Mouse (Mus musculus) CD8-positive naive resting alpha-beta T cell, adult 2 months (primary cell): ENCODE data around the gene Olfr591.
"Not testable (repeated sequence)": the region's sequence is repeated elsewhere in the genome, so short reads cannot be mapped to it uniquely, and the experiment has no call there.

Experiments
- DNase-seq, 2 experiments: peaks; one replicate each; pipeline ENCODE4 v3.0.0; 2022; ENCODE audit warnings: low read depth in 2 of 2, low spot score in 2 of 2

Gene Olfr591

DNA sequence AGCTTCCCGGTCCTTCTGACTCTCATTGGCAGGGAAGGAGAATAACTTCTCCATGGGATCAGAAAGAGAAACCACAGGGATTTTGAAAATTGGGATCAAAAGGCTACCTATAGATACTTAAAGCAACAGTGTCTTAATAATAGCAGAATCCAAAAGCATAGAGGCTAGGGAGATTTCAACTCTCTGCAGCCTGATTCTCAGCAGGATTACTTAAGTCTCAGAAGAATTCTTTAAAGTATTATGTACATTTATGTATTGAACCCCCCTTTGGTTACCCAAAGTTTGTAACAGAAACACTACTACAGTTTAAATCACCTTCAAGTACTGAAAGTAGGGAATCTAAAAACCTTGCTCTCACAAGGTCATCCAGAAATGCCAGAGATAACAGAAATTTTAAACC lies at the start of gene Olfr591:
Gene Olfr591, minus strand, starts transcription at position 101 of the 400 bp plus-strand sequence.
- DNase-seq: no peak

DNA sequence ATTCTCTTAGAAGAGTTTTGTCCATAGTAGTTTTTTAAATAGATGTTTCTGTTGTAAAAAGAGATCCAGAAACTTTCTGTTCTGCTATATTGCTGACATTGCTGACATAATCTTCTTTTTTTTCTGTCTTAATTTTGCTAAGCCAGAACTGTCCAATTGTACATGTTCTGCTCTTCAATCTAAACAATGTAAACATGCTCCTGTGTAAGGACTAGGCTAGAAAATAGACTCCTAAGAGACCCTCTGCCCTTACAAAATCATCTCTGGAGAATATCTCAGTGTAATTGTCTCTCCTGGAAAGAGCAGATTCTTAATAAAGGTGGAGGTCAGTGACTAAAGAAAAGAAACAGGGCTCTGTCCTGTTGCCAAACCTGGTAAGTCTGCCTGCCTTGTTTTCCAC lies 38.6 kb upstream of the Olfr591 start, which contains the start of gene Olfr594:
Gene Olfr594, plus strand, starts transcription at position 301 of the 400 bp plus-strand sequence.
- DNase-seq: no peak

DNA sequence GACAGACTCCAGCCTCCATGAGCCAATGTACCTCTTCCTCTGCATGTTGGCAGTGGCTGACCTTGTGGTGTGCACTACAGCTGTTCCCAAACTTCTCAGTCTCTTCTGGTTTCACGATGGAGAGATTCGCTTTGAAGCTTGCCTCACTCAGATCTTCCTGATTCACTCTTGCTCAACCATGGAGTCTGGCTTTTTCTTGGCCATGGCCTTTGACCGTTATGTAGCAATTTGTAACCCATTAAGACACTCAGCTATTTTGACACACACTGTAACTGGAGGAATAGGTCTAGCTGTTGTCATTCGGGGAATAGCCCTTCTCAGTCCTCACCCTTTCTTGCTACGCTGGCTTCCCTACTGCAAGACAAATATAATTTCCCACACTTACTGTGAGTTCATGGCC lies 33.9 kb upstream of the Olfr591 start:
- DNase-seq: not testable (repeated sequence)

DNA sequence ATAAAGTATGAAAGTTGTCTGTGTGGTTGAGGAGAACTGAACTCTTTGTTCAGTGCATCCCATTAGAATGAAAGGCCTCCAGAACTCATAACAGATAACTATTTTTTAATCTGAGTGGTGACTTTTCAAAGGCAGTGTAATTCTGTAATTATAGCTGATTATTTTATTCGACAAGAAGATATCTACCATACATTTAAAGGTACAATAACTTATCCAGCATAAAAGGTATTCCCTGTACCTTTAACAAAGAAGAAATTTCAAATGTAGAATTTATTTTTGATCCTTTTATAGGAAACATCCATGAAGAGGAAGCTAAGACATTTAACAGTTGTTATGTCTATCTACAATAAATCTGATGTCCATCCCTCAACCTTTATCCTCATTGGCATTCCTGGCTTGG lies 33.4 kb upstream of the Olfr591 start, which contains the start of gene Olfr593:
Gene Olfr593, plus strand, starts transcription at position 301 of the 400 bp plus-strand sequence.
- DNase-seq: no peak

- not testable (repeated sequence) for DNase-seq
These were observed 6.4 kb upstream of the Olfr591 start, which contains the start of gene Olfr592 for GRCm38 (mm10) chr7:103184503-103184902. TSS of gene Olfr592 (plus strand) at chr7:103184803.

DNA sequence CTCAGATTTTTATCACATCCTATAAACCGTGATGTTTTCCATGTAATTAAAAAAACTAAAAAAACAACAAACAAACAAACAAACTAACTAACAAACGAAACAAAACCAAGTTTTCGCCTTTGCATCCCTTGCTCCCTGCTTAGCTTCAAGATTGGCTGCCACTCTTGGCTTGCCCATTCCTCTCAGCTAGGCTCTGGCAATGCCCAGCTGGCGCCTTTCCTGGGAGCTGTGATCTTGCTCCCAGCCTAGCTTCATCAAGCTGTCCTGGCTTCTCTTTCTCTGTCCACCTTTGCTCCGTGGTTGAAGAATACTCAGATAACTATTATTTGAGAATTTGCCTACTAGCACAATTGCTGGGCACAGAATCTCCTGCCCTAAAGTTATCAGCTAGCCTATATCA lies 8.4 kb downstream of the Olfr591 start:
- no peak for DNase-seq

DNA sequence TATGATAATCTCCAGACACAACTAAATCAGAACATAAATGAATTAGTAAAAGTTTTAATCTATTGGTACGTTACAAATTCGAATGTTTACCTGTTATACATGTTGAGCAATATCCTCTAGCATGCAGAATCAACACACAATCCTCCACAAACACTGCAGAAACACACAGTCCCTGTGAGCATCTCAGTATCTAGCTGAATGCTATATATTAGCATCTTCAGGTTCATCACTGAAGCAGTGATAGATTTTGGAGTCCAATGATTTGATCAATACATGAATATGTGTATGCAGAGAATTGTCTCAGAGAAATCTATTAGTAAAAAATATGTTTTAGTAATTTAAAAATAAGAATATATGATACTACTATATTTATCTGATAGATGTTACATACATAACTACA lies 21.9 kb downstream of the Olfr591 start, which contains the start of gene Olfr589:
Gene Olfr589, minus strand, starts transcription at position 101 of the 400 bp plus-strand sequence.
- no peak for DNase-seq

- DNase-seq: no peak
These were observed 37.6 kb downstream of the Olfr591 start, which contains the start of gene Olfr588-ps1 for GRCm38 (mm10) chr7:103140579-103140978. TSS of gene Olfr588-ps1 (plus strand) at chr7:103140879.

DNA sequence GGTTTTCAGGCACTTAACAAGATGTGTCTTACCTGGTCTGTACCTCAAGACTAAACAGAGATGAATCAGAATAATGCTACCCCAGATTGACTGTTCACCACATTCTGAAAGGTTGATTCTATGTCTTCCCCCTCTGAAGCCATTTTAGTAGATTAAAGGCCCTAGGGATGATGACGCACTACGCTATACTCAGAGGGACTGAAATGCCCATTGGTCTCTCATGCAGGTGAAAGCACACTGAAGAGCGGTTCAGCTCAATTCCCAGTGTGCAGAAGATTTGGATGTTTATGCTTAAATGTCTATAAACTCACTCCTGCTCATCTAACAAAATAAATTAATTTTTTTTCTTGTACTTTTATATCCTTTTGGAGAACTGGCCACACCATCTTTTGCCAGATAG lies 52.6 kb downstream of the Olfr591 start, which contains the start of gene Olfr586:
Gene Olfr586, minus strand, starts transcription at position 101 of the 400 bp plus-strand sequence.
- DNase-seq: no peak

DNA sequence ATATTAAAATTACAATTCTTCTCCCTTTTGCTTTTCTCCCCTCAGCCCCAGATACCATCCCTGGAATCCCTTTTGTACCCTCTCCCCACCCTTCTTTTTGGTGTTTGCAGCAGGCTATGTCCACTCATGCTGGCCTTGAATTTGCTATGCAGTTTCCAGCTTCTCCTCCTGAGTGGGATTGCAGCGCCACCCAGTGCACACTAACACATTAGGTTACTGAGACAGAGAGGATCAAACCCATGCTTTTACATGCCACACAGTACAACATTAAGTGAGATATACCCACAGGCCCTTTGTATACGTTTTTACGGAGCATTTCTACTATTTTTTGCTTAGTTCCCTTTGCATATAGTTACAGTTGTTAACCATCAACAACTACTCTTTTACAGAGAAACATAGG lies 58.7 kb downstream of the Olfr591 start:
- DNase-seq: no peak
